Mouse (Mus musculus): Measurements from ENCODE around the gene Olfr679.
"Not testable (repeated sequence)": the region's sequence is repeated elsewhere in the genome, so short reads cannot be mapped to it uniquely, and the experiment has no call there.

Olfr679 gene

DNA sequence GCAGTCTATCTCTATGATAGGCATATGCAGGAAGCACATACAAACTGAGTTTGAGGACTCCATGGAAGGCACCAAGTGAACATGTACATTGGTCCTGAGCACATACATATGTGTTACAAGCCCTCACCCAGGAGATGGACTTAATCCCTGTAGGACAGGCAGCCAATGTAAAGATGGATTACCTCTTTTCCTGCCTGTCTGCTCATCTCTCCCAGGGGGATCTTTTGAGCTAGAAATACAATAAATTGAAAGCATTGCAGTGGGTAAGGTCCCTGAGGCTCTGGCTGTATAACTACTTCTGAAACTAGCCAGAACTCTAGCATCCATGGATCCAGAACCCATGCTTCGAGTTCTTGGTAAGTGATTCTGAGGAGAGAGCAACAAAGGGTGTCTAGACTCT is at the start of gene Olfr679:
TSS of gene Olfr679 (plus strand) at position 301 of the 400 bp plus-strand sequence.
- no peak for DNase-seq (ENCODE audit: low read depth, low spot score)

DNA sequence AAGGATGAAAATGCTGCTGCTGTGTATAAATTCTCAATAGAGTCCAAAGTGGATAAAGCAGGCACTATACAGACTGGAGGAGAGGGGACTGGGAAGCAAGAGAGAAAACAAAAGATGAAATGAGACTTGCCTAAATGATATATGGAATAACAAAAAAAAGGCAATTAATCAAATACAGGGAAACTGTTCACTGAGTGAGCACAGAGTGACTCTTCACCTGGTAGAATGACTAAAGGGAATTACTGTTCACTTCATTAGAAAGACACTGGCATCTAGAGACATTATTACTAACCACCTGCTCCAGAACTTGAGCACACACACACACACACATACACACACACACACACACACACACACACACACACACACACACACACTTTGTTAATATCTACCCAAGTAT is 48.6 kb upstream of the Olfr679 start, which contains the start of gene Olfr676:
TSS of gene Olfr676 (plus strand) at position 301 of the 400 bp plus-strand sequence.
- DNase-seq (ENCODE audit: low read depth, low spot score): no peak

DNA sequence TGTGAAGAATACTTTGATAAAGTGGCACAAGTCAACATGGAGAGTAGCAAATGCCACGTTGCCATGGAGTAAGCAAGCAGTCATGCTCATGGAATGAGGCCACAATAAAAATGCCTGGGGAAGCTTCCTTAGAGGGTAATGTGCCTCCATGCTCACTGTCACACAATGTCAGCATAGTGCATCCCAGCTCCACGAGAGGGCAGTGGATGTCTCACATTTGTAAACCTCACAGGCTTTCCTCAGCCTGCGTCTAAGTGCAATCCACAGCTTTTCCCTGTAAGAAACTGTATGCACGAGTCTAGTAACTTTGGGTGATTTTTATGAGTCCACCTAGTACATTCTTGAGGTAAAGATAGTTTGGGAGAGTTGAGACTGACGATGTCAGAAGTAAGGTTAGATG is 47.2 kb upstream of the Olfr679 start:
- DNase-seq (ENCODE audit: low read depth, low spot score): not testable (repeated sequence)

DNA sequence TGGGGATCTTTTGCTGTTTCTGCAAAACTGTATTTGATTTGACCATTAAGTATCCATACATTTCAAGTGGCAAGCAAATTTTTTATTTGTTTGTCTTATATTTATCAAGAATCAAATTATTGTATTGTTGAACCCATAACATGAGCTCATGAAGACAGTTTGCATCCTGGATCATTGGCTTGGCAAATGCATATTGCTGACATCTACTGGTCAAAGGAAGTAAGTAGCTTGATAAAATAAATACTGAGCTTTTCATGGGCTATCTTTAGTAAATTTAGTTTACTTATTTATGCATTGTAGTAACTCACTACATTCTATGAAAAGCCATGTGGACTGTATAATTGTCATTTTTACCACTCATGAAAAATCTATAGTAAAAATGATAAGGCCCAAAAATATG is 22.1 kb upstream of the Olfr679 start:
- no peak for DNase-seq (ENCODE audit: low read depth, low spot score)

DNA sequence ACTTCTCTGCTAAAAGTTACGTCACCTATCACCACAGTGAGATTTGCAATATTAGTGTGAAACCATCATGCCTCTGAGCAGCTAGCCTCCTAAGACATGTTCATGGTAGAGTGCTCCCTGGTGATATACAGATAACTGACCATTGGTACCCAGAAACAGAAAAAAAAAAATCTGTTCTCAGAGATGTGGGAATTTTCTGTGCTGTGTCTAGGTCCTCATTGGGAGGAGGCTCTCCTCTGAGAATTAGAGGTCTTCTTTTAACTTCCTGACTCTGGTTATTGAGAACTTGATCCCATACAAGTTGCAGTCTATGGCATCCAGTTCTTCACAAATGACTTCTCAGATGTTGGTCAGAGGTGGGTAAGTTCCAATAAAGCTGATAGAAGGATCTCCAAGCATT is 16.8 kb upstream of the Olfr679 start, which contains the start of gene Olfr678:
TSS of gene Olfr678 (plus strand) at position 301 of the 400 bp plus-strand sequence.
- DNase-seq (ENCODE audit: low read depth, low spot score): no peak

DNA sequence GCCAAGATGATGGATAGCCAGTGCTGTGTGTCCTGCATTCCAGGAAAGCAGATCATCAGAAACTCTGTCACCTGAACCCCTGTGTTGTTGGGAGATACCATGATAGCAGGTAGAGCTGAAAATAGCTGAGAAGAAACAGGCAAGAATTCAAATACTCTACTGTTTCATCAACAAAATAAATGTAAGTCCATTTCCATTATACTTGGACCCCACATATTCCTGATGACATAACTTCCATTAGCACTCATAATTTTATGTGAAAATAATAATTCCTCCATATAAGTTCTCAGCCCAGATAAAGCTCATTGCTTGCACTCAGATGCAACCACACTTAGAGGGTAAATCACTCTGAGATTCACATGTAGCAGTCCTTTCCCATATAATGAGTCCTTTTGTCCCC is 11.7 kb downstream of the Olfr679 start, which contains the start of gene Olfr680-ps1:
TSS of gene Olfr680-ps1 (minus strand) at position 101 of the 400 bp plus-strand sequence.
- DNase-seq (ENCODE audit: low read depth, low spot score): not testable (repeated sequence)

DNA sequence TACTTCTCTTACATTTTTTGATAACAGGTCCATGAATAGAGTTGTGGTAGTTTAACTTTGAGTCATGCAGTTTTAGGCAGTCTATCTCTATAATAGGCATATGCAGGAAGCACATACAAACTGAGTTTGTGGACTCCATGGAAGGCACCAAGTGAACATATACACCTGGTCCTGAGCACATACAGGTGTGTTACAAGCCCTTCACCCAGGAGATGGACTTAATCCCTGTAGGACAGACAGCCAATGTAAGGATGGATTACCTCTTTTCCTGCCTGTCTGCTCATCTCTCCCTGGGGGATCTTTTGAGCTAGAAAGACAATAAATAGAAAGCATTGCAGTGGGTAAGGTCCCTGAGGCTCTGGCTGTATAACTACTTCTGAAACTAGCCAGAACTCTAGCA is 35.5 kb downstream of the Olfr679 start, which contains the start of gene Olfr681:
TSS of gene Olfr681 (plus strand) at position 301 of the 400 bp plus-strand sequence.
- DNase-seq (ENCODE audit: low read depth, low spot score): no peak

Data from brain, embryonic 18.5 days (tissue).